Mouse (Mus musculus) heart, postnatal 14 days (tissue): ENCODE data around the gene Parp9. TPM values are rescaled to one million over a fixed set of nuclear protein-coding genes. Genes with fewer than 3 reads are reported as not detected.
"Not testable (repeated sequence)": the region's sequence is repeated elsewhere in the genome, so short reads cannot be mapped to it uniquely, and the experiment has no call there.

Experiments
- DNase-seq, 2 experiments: peaks; one replicate each; pipeline ENCODE4 v3.0.0; 2021 to 2022
- intact Hi-C: fragments of 180-260 bp; cut with DNase I; formaldehyde crosslinking; loops from one replicate; pipeline ENCODE4 v1.15.1; 2025
- long read RNA-seq, 2 experiments: library from polyadenylated mRNA; stranded (forward); transcript quantifications; one replicate each; pipeline ENCODE4 v2.0.0; 2021
- total RNA-seq, 2 experiments: library from RNA; stranded (reverse); gene quantifications; 2 replicates each; pipeline ENCODE4 v1.2.3; 2021

Gene Parp9
- 10 to 100 TPM; 11.5 to 13.0 TPM for total RNA-seq
- long read RNA-seq, experiment 1, transcript Parp9-203 (11 exons, 3,548 nt) = major isoform, 8 of 18 reads
- long read RNA-seq, experiment 1, partial matches to known transcripts = 3 of 18 reads
- long read RNA-seq, experiment 1, other reads (novel, unspliced or antisense) = 7 of 18 reads
- long read RNA-seq, experiment 2, transcript Parp9-203 (11 exons, 3,548 nt) = major isoform, 8 of 13 reads
- long read RNA-seq, experiment 2, partial matches to known transcripts = 1 of 13 reads
- long read RNA-seq, experiment 2, other reads (novel, unspliced or antisense) = 4 of 13 reads

DNA sequence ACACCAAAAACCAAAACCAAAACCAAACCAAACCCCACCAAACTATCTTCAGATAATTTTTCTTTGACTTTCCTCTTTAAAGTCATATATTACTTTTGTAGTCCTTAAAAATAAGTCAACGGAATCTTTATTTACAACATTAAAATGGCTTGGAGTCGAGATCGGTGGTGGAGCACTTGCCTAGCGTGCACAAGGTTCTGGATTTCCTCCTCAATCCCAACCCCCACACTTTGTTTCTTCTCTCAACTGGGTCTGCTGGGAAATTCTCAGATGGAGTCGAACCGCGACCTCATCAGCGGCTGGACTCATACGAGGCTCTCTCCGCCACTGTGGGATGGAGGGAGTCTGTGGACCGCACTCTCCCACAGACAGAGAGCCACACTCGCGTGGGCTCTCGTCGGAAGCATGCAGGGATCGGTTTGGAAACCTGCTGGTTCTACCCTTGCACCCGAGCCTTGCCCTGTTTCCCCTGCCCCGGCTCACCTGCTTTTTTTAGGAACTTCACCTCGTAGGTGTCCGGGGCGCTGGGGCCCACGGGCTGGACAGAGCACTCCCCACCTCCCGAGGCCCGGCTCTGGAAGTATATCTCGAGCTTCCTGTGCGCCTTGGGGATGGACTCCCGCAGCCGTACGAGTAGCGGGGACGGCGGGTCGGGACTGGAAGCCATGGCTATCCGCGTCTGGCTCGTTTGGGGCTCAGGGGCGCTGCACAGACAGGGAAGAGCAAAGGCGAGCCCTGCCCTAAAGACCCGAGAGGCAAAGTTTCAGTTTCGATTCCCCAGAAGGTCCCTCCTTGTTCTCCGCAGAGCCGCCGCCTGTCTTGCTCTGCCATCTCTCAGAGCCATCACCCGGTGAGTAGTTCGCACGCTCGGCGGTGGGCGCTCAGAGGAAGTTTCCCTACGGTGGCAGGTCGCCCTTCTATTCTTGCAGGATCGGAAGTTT is at the start of gene Parp9, which contains the start of gene Dtx3l:
Gene Parp9, plus strand, starts transcription at position 260 of the 941 bp plus-strand sequence.
Gene Dtx3l, minus strand, starts transcription at position 941 of the 941 bp plus-strand sequence.
- DNase-seq = peak; percentile 65 to 69
- intact Hi-C loops = loop anchor here (1.0 to 10.0 kb wide), 2 partner anchors 64 to 204 kb away; no protein-coding TSS in a partner anchor

DNA sequence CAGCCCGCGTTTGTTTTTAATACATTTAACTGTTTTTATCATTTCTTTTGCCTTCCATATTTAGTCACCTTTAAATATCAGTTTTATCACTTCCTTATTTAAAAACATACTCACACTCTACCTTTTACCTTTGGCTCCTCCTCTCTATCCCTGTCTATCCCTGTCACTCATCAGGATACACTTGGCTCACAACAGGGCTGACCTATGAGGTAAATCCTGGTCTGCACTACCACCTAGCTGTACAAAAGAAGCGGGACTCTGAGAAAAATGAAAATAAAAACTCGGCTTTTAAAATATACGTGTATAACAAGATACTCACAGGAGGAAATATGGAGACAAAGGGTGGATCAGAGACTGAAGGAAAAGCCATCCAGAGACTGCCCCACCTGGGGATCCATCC is 49.4 kb upstream of the Parp9 start:
- intact Hi-C loops = no loop called here
- no peak for DNase-seq

- DNase-seq = no peak
- intact Hi-C loops = no loop called here
Observed at GRCm38 (mm10) chr16:35890645-35891044, 47.6 kb upstream of the Parp9 start.

- intact Hi-C loops, DNase-seq: not testable (repeated sequence)
Observed at GRCm38 (mm10) chr16:35891603-35892002, 46.7 kb upstream of the Parp9 start.

GRCm38 (mm10) chr16:35894997-35895396 is 43.3 kb upstream of the Parp9 start:
- intact Hi-C loops = no loop called here

DNA sequence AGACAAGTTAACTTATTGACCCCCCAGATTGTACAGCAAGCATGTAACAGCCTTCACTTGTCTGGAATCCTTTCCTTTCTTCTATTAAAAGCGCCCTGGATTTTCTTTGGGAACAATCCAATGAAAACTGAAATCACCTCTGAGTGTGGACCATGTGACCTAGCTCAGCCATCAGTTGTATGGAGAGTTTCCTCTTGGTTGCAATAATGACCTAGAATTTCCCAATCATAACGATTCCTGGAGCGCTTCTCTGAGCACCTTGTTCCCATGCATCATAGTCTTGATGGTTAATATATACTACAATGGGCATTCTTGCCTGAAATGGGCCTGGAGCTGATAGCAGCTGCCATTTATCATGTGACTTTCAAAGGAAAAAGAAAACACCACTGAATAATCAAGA is 37.7 kb upstream of the Parp9 start:
- intact Hi-C loops = no loop called here
- no peak for DNase-seq

More at GRCm38 (mm10) chr16:35894997-35895396, 43.3 kb upstream of the Parp9 start:
- no peak for DNase-seq

GRCm38 (mm10) chr16:35903014-35903640 is 35.1 kb upstream of the Parp9 start:
- intact Hi-C loops = no loop called here

GRCm38 (mm10) chr16:35904121-35904736 is 34.0 kb upstream of the Parp9 start:
- no peak for DNase-seq
- intact Hi-C loops = no loop called here

More at GRCm38 (mm10) chr16:35903014-35903640, 35.1 kb upstream of the Parp9 start:
- no peak for DNase-seq

GRCm38 (mm10) chr16:35905355-35905754 is 32.9 kb upstream of the Parp9 start:
- no peak for DNase-seq
- intact Hi-C loops = no loop called here

DNA sequence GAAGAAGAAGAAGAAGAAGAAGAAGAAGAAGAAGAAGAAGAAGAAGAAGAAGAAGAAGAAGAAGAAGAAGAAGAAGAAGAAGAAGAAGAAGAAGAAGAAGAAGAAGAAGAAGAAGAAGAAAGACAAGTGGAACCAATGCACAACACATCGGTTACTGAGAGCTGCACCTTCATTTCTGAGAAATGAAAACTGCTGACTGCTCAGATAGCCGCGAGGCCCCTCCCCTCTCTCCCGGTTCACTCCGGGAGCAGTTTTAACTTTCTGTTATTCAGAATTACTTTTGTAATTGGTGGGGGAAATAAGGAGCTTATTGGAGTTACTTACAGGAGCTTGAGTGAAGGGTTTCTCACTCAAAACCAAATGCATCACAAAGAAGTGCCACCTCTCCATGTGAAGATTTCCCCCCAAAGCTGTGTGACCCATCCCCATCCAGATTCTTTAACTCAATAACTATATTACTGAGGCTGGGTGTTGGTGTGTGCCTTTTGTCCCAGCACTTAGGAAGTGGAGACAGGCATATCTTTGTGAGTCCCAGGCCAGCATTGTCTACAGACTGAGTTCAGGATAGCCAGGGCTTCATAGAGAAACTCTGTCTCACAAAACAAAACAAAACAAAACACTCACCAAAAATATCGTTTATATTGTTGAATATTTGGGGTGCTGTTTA is 32.3 kb upstream of the Parp9 start:
- DNase-seq = no peak
- intact Hi-C loops = no loop called here

GRCm38 (mm10) chr16:35906887-35907286 is 31.4 kb upstream of the Parp9 start:
- no peak for DNase-seq
- intact Hi-C loops = no loop called here

DNA sequence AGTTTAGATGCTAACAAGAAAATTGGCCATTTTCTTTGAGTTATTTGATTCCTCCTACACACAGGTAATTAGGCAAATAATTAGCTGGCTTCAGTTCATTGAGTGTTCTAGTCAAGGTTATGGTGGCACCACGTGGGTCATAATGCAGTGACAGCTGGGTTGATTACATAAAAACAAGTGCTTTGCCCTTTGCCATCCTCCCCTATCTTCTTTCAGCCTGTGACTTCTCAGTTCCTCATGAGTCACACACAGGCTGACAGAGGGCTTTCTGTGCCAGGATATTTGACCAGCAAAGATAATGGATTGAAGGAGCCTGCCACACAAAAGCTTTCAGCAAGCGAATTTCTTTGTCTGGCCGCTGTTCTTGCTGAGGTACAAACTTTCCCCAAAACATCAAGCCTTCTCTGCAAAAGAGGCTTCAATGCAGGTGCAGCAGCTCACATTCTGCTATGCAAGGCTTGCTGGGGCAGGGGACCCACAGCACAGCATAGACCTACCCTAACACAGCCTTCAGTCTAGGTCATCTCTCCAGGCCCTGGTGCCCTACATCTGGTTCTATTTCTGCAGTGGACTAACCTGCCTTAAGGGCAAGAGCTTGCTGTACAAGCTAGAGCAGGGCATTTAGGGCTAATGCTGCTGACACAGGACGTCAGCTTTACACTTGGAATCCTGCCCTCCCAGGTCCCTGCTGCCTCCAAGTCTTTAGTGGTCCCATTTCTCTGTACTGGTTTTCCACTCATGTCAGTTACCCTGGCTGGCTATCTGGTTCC is 30.7 kb upstream of the Parp9 start:
- intact Hi-C loops = no loop called here
- DNase-seq = peak; percentile 4 to 12

- no peak for DNase-seq
Observed at GRCm38 (mm10) chr16:35911449-35911848, 26.8 kb upstream of the Parp9 start.

GRCm38 (mm10) chr16:35913526-35913925 is 24.7 kb upstream of the Parp9 start:
- peak in 1 of 2 experiments; percentile 35 for DNase-seq
- intact Hi-C loops = no loop called here

More at GRCm38 (mm10) chr16:35911449-35911848, 26.8 kb upstream of the Parp9 start:
- intact Hi-C loops = no loop called here

GRCm38 (mm10) chr16:35914301-35914700 is 24.0 kb upstream of the Parp9 start:
- intact Hi-C loops = no loop called here

DNA sequence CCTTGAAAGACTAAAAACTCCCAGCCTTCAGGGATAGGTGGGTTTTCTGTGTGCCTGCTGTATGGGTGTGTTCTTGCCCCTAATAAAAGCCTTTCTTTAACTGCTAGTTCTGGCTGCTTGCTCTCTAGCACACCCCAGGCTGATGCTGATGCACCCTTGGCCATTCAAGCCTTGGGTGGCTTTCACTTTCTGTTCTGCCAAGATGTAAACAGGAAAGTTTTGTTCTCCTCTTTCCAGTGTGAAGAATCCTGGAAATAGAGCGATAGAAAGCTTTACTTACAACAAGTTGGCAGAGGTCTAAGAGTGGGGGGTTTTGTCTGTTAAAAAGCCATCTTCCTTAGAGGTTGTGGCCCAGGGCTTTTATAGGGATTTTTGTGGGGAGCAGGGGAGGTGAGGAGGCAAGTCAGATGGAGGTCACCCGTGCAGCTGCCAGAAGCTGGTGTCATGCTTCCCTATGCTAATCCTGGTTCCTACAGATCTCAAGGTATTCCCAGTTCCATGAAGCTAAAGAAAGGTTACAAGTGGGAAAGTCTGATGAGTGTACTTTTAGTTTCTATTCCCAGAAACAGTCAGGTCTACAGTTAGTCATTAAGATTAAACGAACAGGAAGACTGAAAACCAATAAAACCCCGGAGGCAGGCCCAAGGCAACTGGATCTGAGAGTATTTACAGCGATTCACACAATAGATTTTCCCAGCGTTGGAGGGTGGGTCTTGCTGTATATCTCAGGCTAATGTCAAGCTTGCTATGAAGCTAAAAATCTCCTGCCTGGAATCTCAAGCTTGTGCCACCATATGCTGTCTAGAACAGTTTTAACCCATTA is 19.3 kb upstream of the Parp9 start:
- DNase-seq = no peak
- intact Hi-C loops = no loop called here

More at GRCm38 (mm10) chr16:35914301-35914700, 24.0 kb upstream of the Parp9 start:
- no peak for DNase-seq

GRCm38 (mm10) chr16:35921676-35922235 is 16.5 kb upstream of the Parp9 start:
- intact Hi-C loops = no loop called here

More at GRCm38 (mm10) chr16:35921676-35922235, 16.5 kb upstream of the Parp9 start:
- no peak for DNase-seq
